Mouse (Mus musculus): ENCODE results near the gene Rora.
A peak's percentile ranks its signal among the peaks of the same experiment; 100 is the strongest.

Rora gene

DNA sequence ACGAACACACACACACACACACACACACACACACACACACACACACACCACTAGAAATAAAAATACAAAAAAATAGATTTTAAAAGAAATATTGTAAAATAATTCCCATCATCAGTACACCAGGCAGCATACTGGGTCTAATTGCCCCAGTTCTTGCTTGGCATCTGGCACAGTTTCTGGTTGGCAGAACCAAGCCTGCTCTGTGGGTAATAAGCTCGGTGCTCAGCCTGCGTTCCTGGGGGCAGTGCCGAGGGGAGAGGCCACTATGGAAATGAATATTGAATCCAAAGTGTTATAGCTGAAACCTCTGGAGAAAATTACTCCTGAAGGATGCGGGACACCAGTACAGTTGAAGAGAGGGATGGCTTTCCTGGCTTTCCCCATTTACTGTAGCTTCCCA lies 310.3 kb downstream of the Rora start:
- DNase-seq: no peak

DNA sequence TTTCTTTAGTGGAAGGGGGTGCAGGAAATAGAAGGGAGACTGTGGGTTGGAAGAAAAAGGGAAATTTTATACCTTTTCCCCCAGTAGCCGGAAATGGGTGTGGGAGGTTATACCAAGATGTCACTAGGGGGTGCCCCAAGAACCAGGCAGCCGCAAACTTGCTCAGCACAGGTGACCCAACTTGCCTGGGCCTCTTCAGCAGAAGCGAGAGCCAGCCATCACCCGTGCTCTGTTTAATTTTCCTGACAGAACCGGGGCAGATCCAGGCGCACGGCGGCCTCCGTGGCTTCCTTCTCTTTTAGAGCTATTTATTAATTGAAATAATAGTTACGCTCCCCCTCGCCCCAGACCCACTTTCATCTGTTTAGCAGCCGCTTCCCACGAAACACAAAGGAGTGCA lies 313.0 kb downstream of the Rora start:
- peak in 1 of 2 experiments; percentile 18 for DNase-seq

DNA sequence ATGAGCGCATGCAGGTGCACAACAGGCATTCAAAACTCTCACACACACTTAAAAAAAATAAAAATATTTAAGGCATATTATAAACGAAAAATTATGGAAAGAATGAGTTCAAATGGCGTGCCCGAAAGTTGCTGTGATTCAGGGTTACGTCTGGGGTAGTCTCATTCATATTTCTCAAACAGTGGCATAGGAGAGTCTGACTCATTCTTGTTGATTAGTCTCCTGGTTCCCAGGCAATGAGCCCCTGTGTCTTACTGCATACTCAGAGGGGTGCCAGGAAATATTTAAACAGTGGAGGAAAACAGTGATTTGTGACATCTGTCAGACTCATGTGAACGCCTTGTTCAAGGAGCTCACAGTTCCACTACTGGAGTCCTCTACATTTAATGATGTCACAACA lies 316.5 kb downstream of the Rora start:
- DNase-seq: no peak

- no peak for DNase-seq
Observed at GRCm38 (mm10) chr9:68972277-68972676, 318.7 kb downstream of the Rora start.

DNA sequence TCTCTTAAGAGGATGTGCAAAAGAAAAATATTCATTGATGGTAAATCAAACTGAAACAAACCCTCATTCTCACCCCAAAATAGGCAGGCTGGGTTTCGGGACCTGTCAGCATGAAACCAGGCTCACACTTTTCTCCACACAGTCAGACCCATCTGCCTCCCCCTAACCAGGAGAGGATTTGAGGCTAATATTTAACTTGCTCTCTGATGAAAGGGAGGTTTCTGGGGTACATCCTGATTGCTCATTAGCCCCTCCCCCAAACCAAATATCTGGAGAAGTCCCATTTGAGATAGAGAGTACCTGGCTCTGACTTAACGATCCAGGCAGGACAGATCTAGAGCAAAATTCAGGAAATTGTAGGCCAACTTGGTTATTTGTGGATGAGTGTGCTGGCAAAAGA lies 320.9 kb downstream of the Rora start:
- no peak for DNase-seq

- no peak for DNase-seq
Observed at GRCm38 (mm10) chr9:68976136-68976535, 322.6 kb downstream of the Rora start.

GRCm38 (mm10) chr9:68976851-68977250 lies 323.3 kb downstream of the Rora start:
- no peak for DNase-seq

GRCm38 (mm10) chr9:68978656-68979055 lies 325.1 kb downstream of the Rora start:
- DNase-seq: no peak

DNA sequence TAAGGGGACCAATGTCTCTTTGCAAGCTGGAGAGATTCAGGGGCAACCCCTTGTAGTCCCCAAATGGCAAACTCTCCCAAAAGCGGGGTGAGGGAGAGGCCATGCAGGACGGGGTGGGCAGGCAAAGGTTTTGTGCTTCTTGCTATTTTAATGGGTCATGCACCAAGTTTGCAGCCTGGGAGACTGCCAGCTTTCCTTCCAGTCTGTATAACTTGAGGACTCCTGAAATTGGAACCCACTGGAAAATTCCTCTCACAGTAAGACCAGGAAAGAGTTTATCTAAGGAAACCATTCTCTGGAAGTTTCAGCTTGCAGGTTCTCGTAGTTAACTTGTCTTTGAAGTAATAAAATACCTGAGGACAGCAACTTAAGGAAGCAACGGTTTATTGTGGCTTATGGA lies 326.5 kb downstream of the Rora start:
- DNase-seq: no peak

DNA sequence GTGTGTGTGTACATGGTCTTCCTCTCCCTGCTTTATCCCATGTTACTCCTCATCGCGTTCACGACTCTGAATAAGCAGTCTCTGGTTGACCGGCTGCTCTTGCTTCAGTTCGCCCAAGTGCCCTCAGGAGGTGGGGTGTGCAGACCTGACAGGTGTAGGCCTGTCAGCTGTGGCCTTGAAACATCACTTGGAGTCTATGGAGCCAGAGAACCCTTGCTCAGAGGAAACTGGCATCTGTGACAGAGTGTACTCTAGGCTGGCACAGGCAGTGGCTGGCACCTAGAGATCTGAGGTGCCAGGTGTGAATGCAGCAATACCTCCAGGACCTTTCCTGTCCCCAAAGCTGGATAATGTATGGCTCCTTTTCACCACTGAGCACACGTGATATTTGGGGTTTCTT lies 331.5 kb downstream of the Rora start:
- no peak for DNase-seq

- no peak for DNase-seq
Observed at GRCm38 (mm10) chr9:68985796-68986195, 332.2 kb downstream of the Rora start.

DNA sequence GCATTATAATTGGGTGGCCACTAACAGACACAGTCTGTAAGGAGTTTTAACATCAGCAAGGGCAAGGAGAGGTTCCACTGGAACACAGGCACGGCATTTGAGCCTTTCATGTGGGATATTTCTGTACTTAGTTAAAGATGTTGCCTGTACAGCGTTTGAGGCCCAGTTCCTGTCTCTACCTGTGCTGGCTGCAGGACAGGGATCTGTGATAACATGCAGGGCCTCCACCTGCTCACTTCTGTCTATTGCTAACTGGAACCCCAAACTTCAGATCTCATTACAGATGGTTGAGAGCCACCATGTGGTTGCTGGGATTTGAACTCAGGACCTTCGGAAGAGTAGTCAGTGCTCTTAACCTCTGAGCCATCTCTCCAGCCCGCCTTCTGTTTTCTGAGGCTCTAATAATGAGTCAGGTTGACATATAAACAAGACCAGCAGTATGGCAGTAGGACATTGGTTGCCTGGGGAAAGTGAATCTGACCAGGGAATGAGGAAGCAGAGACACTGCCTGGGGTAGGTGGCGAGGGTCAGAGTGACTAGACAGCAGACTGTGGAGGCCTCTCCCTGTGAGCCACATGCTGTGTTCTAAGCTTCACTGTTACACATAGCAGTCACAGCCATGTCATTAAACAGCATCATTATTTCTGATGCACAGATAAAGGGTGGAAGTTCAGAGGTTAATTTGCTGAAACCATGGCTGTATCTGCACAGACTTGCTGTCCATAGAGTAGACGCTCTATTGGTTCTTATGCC lies 333.9 kb downstream of the Rora start:
- no peak for DNase-seq

DNA sequence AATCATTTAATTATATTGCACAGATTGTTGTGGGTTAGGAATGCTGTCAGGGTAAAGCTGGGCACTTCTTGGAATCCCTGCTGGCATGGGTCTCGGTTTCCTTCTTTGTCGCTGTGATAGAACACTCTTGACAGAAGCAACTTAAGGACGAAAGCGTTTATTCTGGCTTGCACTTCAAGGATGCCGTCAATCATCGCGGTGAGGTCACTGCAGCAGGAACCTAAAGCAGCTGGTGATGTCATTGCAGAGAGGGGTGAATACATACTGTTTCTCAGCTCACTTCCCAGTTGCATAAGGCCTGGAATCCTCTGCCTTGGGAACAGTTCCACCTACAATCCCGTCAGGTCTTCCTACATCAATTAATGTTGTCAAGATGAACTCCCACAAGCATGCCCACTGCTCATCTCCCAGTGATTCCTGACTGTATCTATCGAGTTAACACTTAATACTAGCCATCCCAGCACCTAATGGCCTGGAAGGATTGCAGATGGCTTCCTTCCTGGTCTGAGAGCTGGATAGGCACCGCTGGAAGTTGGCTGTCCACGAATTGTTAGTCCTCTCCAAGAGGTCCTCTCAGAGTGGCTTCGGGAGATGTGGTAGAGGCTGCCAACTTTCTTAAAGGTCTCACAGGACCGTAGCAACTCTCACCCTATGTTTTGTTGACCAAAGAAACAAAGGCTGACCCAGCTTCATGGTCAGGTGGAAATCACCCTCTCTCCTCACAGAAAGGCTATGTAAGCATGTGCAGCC lies 334.8 kb downstream of the Rora start:
- DNase-seq: peak; percentile 8 to 27

DNA sequence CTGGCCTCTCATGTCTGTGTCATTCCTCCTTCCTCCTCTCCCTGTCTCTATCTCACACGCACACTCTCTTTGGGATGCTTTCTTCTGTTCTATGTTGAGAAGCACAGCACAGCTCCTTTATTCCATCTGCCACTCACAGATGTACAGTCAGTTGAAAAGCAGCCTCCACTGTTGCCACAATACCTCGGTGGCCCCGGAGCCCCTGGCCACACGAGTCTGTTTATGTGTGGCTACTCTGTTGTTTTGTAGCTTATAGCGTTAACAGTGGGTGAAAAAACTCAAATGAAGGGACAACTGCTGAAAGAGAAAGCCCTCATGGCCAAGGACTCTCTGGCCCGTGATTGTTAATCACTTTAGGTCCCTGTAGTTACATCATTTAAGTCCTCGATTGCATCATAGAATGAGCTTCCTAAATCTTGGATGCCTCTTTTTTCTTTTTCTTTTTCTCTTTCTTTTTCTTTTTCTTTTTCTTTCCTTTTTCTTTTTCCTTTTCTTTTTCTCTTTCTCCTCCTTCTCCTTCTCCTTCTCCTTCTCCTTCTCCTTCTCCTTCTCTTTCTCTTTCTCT lies 336.4 kb downstream of the Rora start:
- no peak for DNase-seq

GRCm38 (mm10) chr9:68993881-68994280 lies 340.3 kb downstream of the Rora start:
- no peak for DNase-seq

DNA sequence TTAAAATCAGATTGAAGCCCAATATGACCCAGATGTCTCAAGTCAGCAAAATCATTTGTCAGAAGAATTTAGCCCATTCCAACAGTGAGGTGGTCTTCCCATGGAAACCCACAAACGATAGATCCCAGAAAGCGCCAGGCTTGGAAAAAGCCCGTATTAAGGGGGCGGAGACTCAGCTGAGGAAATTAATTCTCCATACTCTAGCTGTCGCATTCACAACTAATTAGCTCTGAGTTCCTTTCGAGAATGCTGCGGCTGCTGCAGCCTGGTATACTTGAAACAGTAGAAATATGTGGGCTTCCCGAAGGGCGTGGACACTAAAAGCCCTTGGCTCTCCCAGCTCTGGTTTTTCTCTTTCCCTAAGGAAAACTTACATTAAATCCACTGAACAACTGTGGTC lies 345.4 kb downstream of the Rora start:
- DNase-seq: no peak

- DNase-seq: no peak
Observed at GRCm38 (mm10) chr9:69004514-69004913, 350.9 kb downstream of the Rora start.

DNA sequence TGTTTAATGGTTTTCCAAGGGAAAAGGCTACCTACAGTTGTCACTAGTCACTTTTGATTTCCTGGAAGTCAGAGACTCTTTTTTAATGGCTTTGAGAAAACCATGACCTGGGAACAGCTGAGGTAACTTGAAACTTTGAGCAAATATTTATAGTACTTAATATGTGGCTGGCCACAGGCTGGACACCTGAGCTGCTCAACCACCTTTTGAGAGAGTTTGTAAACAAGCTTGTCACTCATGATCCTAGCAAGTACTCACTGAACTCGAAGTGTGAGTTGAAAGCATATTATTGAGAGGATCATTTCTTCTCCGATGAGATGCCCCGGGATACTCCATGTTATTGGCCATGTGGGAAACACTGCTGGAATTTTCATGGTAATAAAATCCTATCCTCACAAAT lies 353.1 kb downstream of the Rora start:
- DNase-seq: peak in 1 of 2 experiments; percentile 24

- DNase-seq: no peak
Observed at GRCm38 (mm10) chr9:69008706-69009105, 355.1 kb downstream of the Rora start.

DNA sequence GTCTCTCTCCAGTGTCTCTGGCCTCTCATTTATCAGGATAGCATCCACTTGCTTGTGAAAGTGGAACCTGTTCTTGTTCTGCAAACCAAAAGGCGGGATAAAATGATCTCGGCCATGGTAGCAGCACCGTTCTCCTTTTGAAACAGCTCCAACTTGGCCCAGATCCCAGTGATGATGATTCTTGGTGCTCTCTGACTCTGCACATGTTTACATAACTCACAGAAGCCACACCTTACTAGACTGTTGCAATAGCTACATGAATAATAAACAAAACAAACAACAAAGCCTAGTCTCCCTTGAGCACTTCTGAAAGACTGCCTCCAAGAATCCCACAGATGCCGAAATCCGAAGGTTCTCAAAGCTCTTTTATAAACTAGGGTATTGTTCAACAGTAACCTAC lies 357.3 kb downstream of the Rora start:
- peak; percentile 22 to 58 for DNase-seq

GRCm38 (mm10) chr9:69013186-69013715 lies 359.7 kb downstream of the Rora start:
- DNase-seq: no peak

GRCm38 (mm10) chr9:69014203-69014602 lies 360.6 kb downstream of the Rora start:
- no peak for DNase-seq

DNA sequence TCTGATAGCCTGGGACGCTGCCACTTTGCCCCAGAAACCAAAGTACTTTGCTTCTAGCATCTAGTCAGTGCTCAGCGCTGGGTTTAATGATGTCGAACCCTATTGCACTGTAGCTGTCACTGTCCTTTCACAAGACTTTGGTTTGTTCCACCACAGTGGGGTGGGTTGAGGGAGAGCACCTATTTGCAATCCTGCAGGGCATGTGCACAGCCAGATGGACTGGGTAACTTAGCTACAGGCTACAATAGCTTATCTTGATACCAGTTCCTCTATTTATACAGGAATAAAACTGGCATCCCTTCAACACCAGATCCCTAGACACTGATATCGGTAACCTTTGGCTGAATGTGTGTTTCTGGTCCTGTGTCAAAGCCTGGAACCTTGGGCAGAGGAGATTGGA lies 366.8 kb downstream of the Rora start:
- no peak for DNase-seq

- no peak for DNase-seq
Observed at GRCm38 (mm10) chr9:69021482-69021881, 367.9 kb downstream of the Rora start.
